Mouse (Mus musculus): ENCODE results near the gene Upb1.
"Not testable (repeated sequence)": the region's sequence is repeated elsewhere in the genome, so short reads cannot be mapped to it uniquely, and the experiment has no call there.

- TF ChIP-seq CTCF (IDR thresholded peaks at IDR 0.05; ENCODE audit: borderline replicate concordance, control insufficient read depth, extremely low read depth, insufficient read depth, low read length, poor library complexity); POLR2A (IDR thresholded peaks at IDR 0.05; ENCODE audit: control insufficient read depth, extremely low read depth, insufficient read depth, low read length, poor library complexity): not testable (repeated sequence)
These were observed 47.1 kb upstream of the Upb1 start for GRCm38 (mm10) chr10:75353838-75354241.
